Mouse (Mus musculus): ENCODE data around the gene Prr5l.

- TF ChIP-seq POLR2A (IDR thresholded peaks at IDR 0.05; ENCODE audit: low read depth, low read length) (no peak), CTCF (IDR thresholded peaks at IDR 0.05; ENCODE audit: borderline replicate concordance, insufficient read depth, low read length) (no peak)
These were observed 189.8 kb downstream of the Prr5l start for GRCm38 (mm10) chr2:101693043-101693442.

Measured in embryonic fibroblast, embryonic 13.5 days (primary cell).